29 mouse cellular contexts compared by ENCODE assay signal in genomic region chr3:50660966-50661365, GRCm38 (mm10).
DNase-seq lines count a peak whose midpoint lies in the region; ATAC-seq lines count a peak whose summit lies in the region.
"Had no signal": no experiment of that assay in that cellular context is flagged by ENCODE, and none has a peak within 500 bp of the region (broad histone marks: within the 10 kb centered on the region; RNA-seq: fewer than 3 reads in every experiment).

No protein-coding gene starts in this region.

- no peak overlapping the region for H3K27ac ChIP-seq in midbrain, embryonic 14.5 days (replicated peaks; ENCODE audit: low read depth, low read length)
- H3K27ac ChIP-seq in midbrain, embryonic 16.5 days (ENCODE audit: low read length): no peak overlapping the region
- H3K27ac ChIP-seq: embryonic facial prominence, embryonic 12.5 days; gastrocnemius, adult 2 months; hindbrain, embryonic 13.5 days; left cerebral cortex, adult 2 months; limb, embryonic 12.5 days; liver, embryonic 15.5 days; lung, embryonic 15.5 days; midbrain, embryonic 13.5 days; stomach, postnatal 0 days had no signal

- H3K9me3 ChIP-seq in midbrain, embryonic 14.5 days (ENCODE audit: control insufficient read depth, low read length): no peaks in the 10 kb centered on the region
- no peaks in the 10 kb centered on the region for H3K9me3 ChIP-seq in midbrain, embryonic 16.5 days (replicated peaks; ENCODE audit: control insufficient read depth, low read length, poor library complexity, severe bottlenecking)
- H3K9me3 ChIP-seq: embryonic facial prominence, embryonic 12.5 days; hindbrain, embryonic 13.5 days; limb, embryonic 12.5 days; liver, embryonic 15.5 days; lung, embryonic 15.5 days; midbrain, embryonic 13.5 days had no signal

- no peaks in the 10 kb centered on the region for H3K36me3 ChIP-seq in midbrain, embryonic 14.5 days (ENCODE audit: control insufficient read depth, insufficient read depth, low read length)
- no peaks in the 10 kb centered on the region for H3K36me3 ChIP-seq in midbrain, embryonic 16.5 days (ENCODE audit: control insufficient read depth, insufficient read depth, low read length)
- H3K36me3 ChIP-seq: embryonic facial prominence, embryonic 12.5 days; hindbrain, embryonic 13.5 days; limb, embryonic 12.5 days; liver, embryonic 15.5 days; lung, embryonic 15.5 days; midbrain, embryonic 13.5 days had no signal

- no peak overlapping the region for H3K4me2 ChIP-seq in midbrain, embryonic 14.5 days (ENCODE audit: low read length)
- no peak overlapping the region for H3K4me2 ChIP-seq in midbrain, embryonic 16.5 days (ENCODE audit: low read length)
- H3K4me2 ChIP-seq: embryonic facial prominence, embryonic 12.5 days; hindbrain, embryonic 13.5 days; limb, embryonic 12.5 days; liver, embryonic 15.5 days; lung, embryonic 15.5 days; midbrain, embryonic 13.5 days had no signal

- H3K9ac ChIP-seq in midbrain, embryonic 14.5 days (replicated peaks; ENCODE audit: low read length): no peak overlapping the region
- no peak overlapping the region for H3K9ac ChIP-seq in midbrain, embryonic 16.5 days (ENCODE audit: low read depth, low read length)
- H3K9ac ChIP-seq: embryonic facial prominence, embryonic 12.5 days; hindbrain, embryonic 13.5 days; limb, embryonic 12.5 days; liver, embryonic 15.5 days; lung, embryonic 15.5 days; midbrain, embryonic 13.5 days had no signal

- no peak for ATAC-seq in midbrain, embryonic 14.5 days (ENCODE audit: low FRiP score, low TSS enrichment)
- ATAC-seq in midbrain, embryonic 16.5 days: no peak
- ATAC-seq in granulocyte monocyte progenitor cell, adult 5-6 weeks (replicated peaks; ENCODE audit: poor library complexity, severe bottlenecking): peak; percentile 61
- no peak for ATAC-seq in frontal cortex, adult (ENCODE audit: low TSS enrichment)
- ATAC-seq: CD4-positive, CD25-positive, alpha-beta regulatory T cell, adult 4 months; forebrain, embryonic 14.5 days; intestine, embryonic 16.5 days; midbrain, embryonic 13.5 days had no signal

- 78% methylated on average over 7 of the region's 7 CpGs for WGBS in midbrain, embryonic 14.5 days
- 71% methylated on average over 7 of the region's 7 CpGs for WGBS in midbrain, embryonic 16.5 days

- H3K27me3 ChIP-seq in midbrain, embryonic 14.5 days (ENCODE audit: control insufficient read depth, insufficient read depth, low read length): no peaks in the 10 kb centered on the region
- no peaks in the 10 kb centered on the region for H3K27me3 ChIP-seq in midbrain, embryonic 16.5 days (ENCODE audit: control insufficient read depth, insufficient read depth, low read depth, low read length)
- H3K27me3 ChIP-seq: embryonic facial prominence, embryonic 12.5 days; hindbrain, embryonic 13.5 days; limb, embryonic 12.5 days; liver, embryonic 15.5 days; lung, embryonic 15.5 days; megakaryocyte, embryonic 14.5 days; midbrain, embryonic 13.5 days had no signal

- DNase-seq in midbrain, embryonic 14.5 days: peak; percentile 17
- DNase-seq in thymus, postnatal 0 days (ENCODE audit: low spot score): peak; percentile 69
- peak; percentile 48 for DNase-seq in thymus, postnatal 4 days
- DNase-seq in ovary, postnatal 36 days (ENCODE audit: low spot score): no peak
- DNase-seq in heart, adult 8-10 months (ENCODE audit: low spot score): no peak
- DNase-seq: adrenal gland, postnatal 14 days; cerebellum, adult 8-10 months; cerebellum, postnatal 25 days; gastrocnemius, adult 2 months; gastrocnemius, postnatal 36 days; heart, postnatal 14 days; kidney, postnatal 14 days; lung, postnatal 36 days; right cerebral cortex, postnatal 4 days had no signal

- H3K4me1 ChIP-seq in midbrain, embryonic 14.5 days (ENCODE audit: control insufficient read depth, insufficient read depth, low read length): peaks cover 8% of the 10 kb centered on the region
- peaks cover 6% of the 10 kb centered on the region; the same call in 1 of the 2 replicates for H3K4me1 ChIP-seq in midbrain, embryonic 16.5 days (ENCODE audit: control insufficient read depth, insufficient read depth, low read length)
- H3K4me1 ChIP-seq: embryonic facial prominence, embryonic 12.5 days; hindbrain, embryonic 13.5 days; limb, embryonic 12.5 days; liver, embryonic 15.5 days; lung, embryonic 15.5 days; megakaryocyte, embryonic 14.5 days had no signal

- H3K4me3 ChIP-seq in midbrain, embryonic 14.5 days (replicated peaks; ENCODE audit: low read depth, low read length): no peak overlapping the region
- H3K4me3 ChIP-seq in midbrain, embryonic 16.5 days (ENCODE audit: low read depth, low read length): no peak overlapping the region
- H3K4me3 ChIP-seq: embryonic facial prominence, embryonic 12.5 days; gastrocnemius, adult 2 months; hindbrain, embryonic 13.5 days; left cerebral cortex, adult 2 months; limb, embryonic 12.5 days; liver, embryonic 15.5 days; lung, embryonic 15.5 days; megakaryocyte, embryonic 14.5 days; midbrain, embryonic 13.5 days had no signal

Comparison
In these comparisons a context has a peak if more than half of its experiments do, and no peak if none do; other contexts are left out.
1. DNase-seq: peak in midbrain, embryonic 14.5 days (single experiment), thymus, postnatal 0 days (single experiment) and thymus, postnatal 4 days (single experiment); none in ovary, postnatal 36 days (single experiment) and heart, adult 8-10 months (single experiment).